Mouse (Mus musculus) stomach, postnatal 0 days (tissue): ENCODE results near the gene Brox. TPM values are rescaled to one million over a fixed set of nuclear protein-coding genes. Genes with fewer than 3 reads are reported as not detected.
"Not testable (repeated sequence)": the region's sequence is repeated elsewhere in the genome, so short reads cannot be mapped to it uniquely, and the experiment has no call there.

Source experiments
- ATAC-seq: fragments of 200-750 bp; cut with Nextera tagmentation; 2 replicates; pipeline ENCODE4 v1.8.0; 2017; ENCODE audit not compliant: low FRiP score, low TSS enrichment
- DNase-seq: peaks from one replicate; pipeline ENCODE4 v3.0.0-alpha.2; 2016; ENCODE audit warnings: low spot score
- H3K27ac ChIP-seq: fragments of 300-500 bp; sonication (generic); replicated peaks from 2 replicates; pipeline ENCODE4 v1.5.1; 2014; ENCODE audit warnings: mild to moderate bottlenecking, control low read depth
- H3K27me3 ChIP-seq: fragments of 300-500 bp; sonication (generic); 2 replicates; pipeline ENCODE4 v1.6.1; 2014; ENCODE audit warnings: low read length; ENCODE audit not compliant: control insufficient read depth, insufficient read depth
- H3K36me3 ChIP-seq: fragments of 300-500 bp; sonication (generic); 2 replicates; pipeline ENCODE4 v1.6.1; 2014; ENCODE audit warnings: low read length, mixed read lengths; ENCODE audit not compliant: control insufficient read depth, insufficient read depth
- H3K4me1 ChIP-seq: fragments of 300-500 bp; sonication (generic); replicated peaks from 2 replicates; pipeline ENCODE4 v1.6.1; 2014; ENCODE audit warnings: antibody characterized with exemption; ENCODE audit not compliant: control insufficient read depth, insufficient read depth
- H3K4me2 ChIP-seq: fragments of 300-500 bp; sonication (generic); replicated peaks from 2 replicates; pipeline ENCODE4 v1.6.1; 2014; ENCODE audit warnings: low read depth, mild to moderate bottlenecking, control low read depth, moderate library complexity
- H3K4me3 ChIP-seq: fragments of 300-500 bp; sonication (generic); 2 replicates; pipeline ENCODE4 v1.5.1; 2014; ENCODE audit warnings: low read depth, low read length, control low read depth
- H3K9ac ChIP-seq: fragments of 300-500 bp; sonication (generic); 2 replicates; pipeline ENCODE4 v1.6.1; 2014; ENCODE audit warnings: mild to moderate bottlenecking, low read length, control low read depth, mixed read lengths
- H3K9me3 ChIP-seq: fragments of 300-500 bp; sonication (generic); 2 replicates; pipeline ENCODE4 v1.6.1; 2016; ENCODE audit warnings: low read length; ENCODE audit not compliant: control insufficient read depth
- CTCF ChIP-seq: IDR thresholded peaks from 2 replicates; pipeline ENCODE4 v1.5.1; 2016; ENCODE audit warnings: antibody characterized with exemption, low read depth, mild to moderate bottlenecking, moderate library complexity
- EP300 ChIP-seq: optimal IDR thresholded peaks from 2 replicates; pipeline ENCODE3; 2016; ENCODE audit warnings: antibody characterized with exemption
- WGBS: fragments of 180-500 bp; shearing (Covaris S2); extraction: QIAGEN DNeasy Blood & Tissue Kit; methylation state at CpG from one replicate; pipeline ENCODE4 v1.1.7; 2014; 5-methylcytosine and 5-hydroxymethylcytosine counted together
- polyA plus RNA-seq: library from polyadenylated mRNA; unstranded; fragments of >200 nt; fragmentation: Nextera tagmentation; extraction: Ambion mirVana; gene quantifications from 2 replicates; pipeline ENCODE4 v1.2.1, GENCODE M21; 2015

The Brox gene
- 27.6 and 28.5 TPM in 2 replicates for polyA plus RNA-seq

DNA sequence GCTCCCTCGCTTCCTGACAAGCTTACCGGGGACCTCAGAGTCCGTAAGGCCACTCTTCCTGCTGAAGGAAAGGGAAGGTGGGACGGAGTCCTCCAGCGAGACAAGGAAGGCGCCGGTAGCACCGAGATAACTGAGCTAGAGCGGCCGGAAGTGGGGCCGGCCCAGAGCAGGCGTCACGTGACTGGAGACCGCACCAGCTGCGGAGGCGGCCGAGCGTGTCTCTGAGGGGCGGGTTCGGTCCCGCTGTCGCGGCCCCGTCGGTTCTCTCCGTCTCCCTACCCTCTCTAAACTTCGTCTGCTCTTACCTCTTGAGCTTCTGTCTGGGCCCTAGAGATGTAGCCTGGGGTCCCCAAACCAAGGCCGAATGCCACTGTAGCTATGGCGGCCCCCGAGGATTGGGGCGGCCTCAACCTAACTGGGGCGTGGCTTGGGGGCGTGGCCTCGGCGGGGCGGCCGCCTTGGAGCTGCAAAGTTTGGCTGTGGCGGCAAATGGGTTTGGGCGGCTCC, at the start of gene Brox:
TSS of gene Brox (minus strand) at position 393 of the 507 bp plus-strand sequence.
- DNase-seq (peak; percentile 95), ATAC-seq (peak; percentile 88)
- peak within 1 kb of the TSS; percentile 54 for H3K4me3 ChIP-seq
- peak within 1 kb of the TSS; percentile 59 for H3K27ac ChIP-seq
- 0% methylated on average over 37 of the region's 39 CpGs for WGBS
- H3K4me1 ChIP-seq = no peaks in the 10 kb centered on the region
- H3K36me3 ChIP-seq = peaks cover 3% of the 10 kb centered on the region; the same call in 1 of the 2 replicates
- TF ChIP-seq EP300 (no peak), CTCF (no peak)
- H3K9ac ChIP-seq = peak within 1 kb of the TSS; percentile 63
- H3K4me2 ChIP-seq = peak within 1 kb of the TSS; percentile 59
- no peaks in the 10 kb centered on the region for H3K9me3 ChIP-seq
- no peaks in the 10 kb centered on the region for H3K27me3 ChIP-seq

DNA sequence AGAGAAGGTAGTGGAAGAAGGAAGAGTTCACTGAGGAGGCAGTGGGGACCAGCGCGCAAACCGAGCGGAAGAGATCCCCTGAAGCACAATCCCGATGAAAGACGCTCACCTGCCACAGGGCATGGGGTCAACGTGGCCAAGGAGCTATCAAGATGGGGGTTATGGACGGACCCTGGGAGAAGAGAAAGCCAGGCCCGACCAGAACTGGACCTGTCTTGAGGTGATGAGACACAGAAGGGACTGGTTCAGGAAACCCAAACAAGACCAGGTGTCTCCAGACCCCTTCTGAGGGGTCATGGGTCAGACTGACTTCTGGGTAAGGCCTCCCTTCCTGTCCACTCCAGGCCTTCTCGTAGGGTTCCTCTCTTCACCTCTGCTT, 48.7 kb upstream of the Brox start:
- DNase-seq (no peak), ATAC-seq (no peak)

DNA sequence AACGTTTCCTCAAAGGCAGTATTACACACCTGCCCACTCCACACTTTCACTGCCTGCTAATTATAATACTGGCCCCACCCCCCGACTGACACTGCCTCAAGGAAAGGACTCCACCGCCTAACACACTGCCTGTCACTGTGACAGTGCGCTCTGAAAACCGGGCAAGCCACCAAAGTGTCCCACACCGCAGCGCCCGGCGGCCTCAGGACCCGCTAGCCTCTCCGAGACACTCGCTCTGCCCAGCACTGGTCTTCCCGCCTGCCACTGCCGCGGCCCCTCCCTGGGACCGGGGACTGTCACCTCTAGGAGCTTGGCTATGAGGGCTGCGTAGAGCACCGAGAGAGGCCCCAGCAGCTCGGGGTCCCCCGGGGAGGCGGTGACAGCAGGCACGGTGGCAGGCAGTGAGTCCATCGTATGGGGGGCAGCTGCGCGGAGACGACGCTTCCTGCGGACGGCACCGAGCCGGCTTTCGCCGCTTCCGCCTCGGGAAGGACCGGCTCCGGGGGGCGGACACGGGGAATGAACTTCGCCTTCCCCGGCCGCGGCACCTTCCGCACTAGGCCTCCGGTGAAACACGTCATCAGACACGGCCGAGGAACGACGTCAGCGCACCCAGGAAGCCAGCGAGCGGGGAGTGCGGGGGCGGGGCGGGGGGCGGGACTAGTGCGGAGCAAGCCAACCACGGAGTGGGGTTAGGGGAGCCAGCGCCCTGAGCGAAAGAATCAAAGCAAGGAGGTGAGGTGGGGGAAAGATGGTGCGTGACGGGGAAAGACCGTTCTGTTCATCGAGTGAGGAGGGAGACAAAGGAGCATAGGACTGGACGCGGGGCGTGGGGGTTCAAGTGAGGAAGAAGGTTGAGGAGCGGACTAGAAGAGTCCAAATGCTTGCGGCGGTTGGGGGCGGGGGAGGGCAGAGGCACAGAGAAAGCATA, 48.1 kb upstream of the Brox start:
- H3K4me1 ChIP-seq = no peaks in the 10 kb centered on the region
- peak; percentile 96 for ATAC-seq
- peaks cover 11% of the 10 kb centered on the region; the same call in 1 of the 2 replicates for H3K36me3 ChIP-seq
- peak; percentile 98 for DNase-seq
- H3K4me2 ChIP-seq = peak overlapping the region; percentile 72
- H3K4me3 ChIP-seq = peak overlapping the region; percentile 95
- no peaks in the 10 kb centered on the region for H3K9me3 ChIP-seq
- H3K27me3 ChIP-seq = no peaks in the 10 kb centered on the region
- H3K27ac ChIP-seq = peak overlapping the region; percentile 94
- peak overlapping the region; percentile 95 for H3K9ac ChIP-seq
- no peak for TF ChIP-seq CTCF
- under 1% methylated on average over 66 of the region's 72 CpGs for WGBS

More for the DNA sequence above, 48.7 kb upstream of the Brox start:
- H3K4me3 ChIP-seq = peak overlapping the region; percentile 95
- no peaks in the 10 kb centered on the region for H3K9me3 ChIP-seq
- H3K4me1 ChIP-seq = no peaks in the 10 kb centered on the region
- H3K36me3 ChIP-seq = peaks cover 11% of the 10 kb centered on the region; the same call in 1 of the 2 replicates
- peak overlapping the region; percentile 72 for H3K4me2 ChIP-seq
- H3K27ac ChIP-seq = peak overlapping the region; percentile 94
- no peaks in the 10 kb centered on the region for H3K27me3 ChIP-seq
- 5% methylated on average over 10 of the region's 10 CpGs for WGBS
- H3K9ac ChIP-seq = peak overlapping the region; percentile 95
- TF ChIP-seq CTCF (no peak), EP300 (no peak)

DNA sequence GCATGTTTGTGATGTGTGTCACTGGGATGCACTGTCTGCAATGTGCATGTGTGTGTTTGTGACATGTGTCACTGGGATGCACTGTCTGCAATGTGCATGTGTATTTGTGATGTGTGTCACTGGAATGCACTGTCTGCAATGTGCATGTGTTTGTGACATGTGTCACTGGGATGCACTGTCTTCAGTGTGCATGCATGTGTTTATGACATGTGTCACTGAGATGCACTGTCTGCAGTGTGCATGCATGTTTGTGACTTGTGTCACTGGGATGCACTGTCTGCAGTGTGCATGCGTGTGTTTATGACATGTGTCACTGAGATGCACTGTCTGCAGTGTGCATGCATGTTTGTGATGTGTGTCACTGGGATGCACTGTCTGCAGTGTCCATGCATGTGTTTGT, 45.8 kb upstream of the Brox start:
- not testable (repeated sequence) for H3K4me3 ChIP-seq, H3K27ac ChIP-seq
- WGBS = 100% methylated on average over 1 of the region's 1 CpGs

DNA sequence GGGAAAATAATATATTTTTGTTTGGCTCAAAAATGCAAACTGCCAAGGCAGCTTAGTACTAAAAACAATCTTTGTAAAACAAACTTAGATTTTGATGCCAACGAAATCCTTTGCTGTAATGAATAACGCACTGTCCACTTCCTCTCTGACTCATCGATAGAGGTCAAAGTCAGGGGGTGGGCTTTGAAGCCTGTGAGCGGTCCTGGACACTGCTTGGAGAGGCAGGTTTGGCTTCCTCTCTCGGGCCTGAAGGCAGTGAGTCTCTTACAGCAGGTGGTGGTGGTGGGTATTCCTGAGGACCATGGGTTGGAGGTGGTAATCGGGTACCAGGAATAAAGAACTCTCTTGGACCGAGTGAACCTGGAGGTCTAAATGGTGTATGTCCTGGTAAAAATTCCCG, 30.1 kb upstream of the Brox start:
- Histone ChIP-seq H3K27ac (no peak overlapping the region), H3K36me3 (peaks cover 30% of the 10 kb centered on the region), H3K4me2 (no peak overlapping the region), H3K27me3 (no peaks in the 10 kb centered on the region), H3K4me1 (no peaks in the 10 kb centered on the region), H3K4me3 (no peak overlapping the region), H3K9me3 (no peaks in the 10 kb centered on the region), H3K9ac (no peak overlapping the region)
- ATAC-seq = no peak
- no peak for TF ChIP-seq CTCF
- TF ChIP-seq EP300 = no peak
- WGBS = 82% methylated on average over 8 of the region's 8 CpGs
- DNase-seq = no peak

More for the DNA sequence above, 45.8 kb upstream of the Brox start:
- H3K27me3 ChIP-seq, DNase-seq, ATAC-seq, H3K9me3 ChIP-seq, H3K4me2 ChIP-seq, H3K9ac ChIP-seq, H3K4me1 ChIP-seq: not testable (repeated sequence)
- peaks cover 15% of the 10 kb centered on the region for H3K36me3 ChIP-seq

DNA sequence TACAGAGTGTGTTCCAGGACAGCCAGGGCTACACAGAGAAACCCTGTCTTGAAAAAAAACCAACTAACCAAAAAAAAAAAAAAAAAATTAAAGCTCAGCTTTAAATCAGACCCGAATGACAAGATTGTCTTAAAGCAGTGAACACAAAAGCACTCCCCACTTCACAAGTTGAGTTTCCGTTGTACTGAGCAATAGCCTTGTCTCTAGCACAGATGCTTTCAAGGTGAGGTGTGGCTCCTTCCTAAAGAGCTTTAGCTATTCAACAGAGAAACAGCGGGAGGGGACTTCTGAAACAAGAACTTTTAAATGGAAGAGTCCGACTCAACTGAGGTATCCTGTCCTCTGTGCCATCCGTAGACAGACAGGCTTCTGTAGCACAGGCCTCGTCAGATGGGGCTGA, 27.4 kb upstream of the Brox start:
- Histone ChIP-seq H3K27me3 (no peaks in the 10 kb centered on the region), H3K4me1 (no peaks in the 10 kb centered on the region), H3K36me3 (peaks cover 16% of the 10 kb centered on the region), H3K9me3 (no peaks in the 10 kb centered on the region), H3K4me2 (no peak overlapping the region), H3K4me3 (no peak overlapping the region), H3K9ac (no peak overlapping the region), H3K27ac (no peak overlapping the region)
- no peak for DNase-seq
- no peak for TF ChIP-seq CTCF
- no peak for TF ChIP-seq EP300
- WGBS = 93% methylated on average over 6 of the region's 6 CpGs
- no peak for ATAC-seq
